Mouse (Mus musculus) embryonic facial prominence, embryonic 13.5 days (tissue): ENCODE measurements at regions not wholly inside any gene's neighbourhood (a gene's known extent, or its start where the extent isn't known, plus 50 kb on each side); places are given as distances from the start of the nearest gene placed in this dataset.
"Not testable (repeated sequence)": the region's sequence is repeated elsewhere in the genome, so short reads cannot be mapped to it uniquely, and the experiment has no call there.

Experiments
- ATAC-seq: fragments of 200-750 bp; cut with Nextera tagmentation; 2 replicates; pipeline ENCODE4 v1.8.0; 2017; ENCODE audit warnings: low read depth; ENCODE audit not compliant: insufficient number of reproducible peaks, insufficient read depth, low FRiP score, low TSS enrichment
- H3K27ac ChIP-seq: fragments of 300-500 bp; sonication (generic); 2 replicates; pipeline ENCODE4 v1.5.1; 2015; ENCODE audit warnings: moderate library complexity, mild to moderate bottlenecking, inconsistent platforms
- H3K27me3 ChIP-seq: fragments of 300-500 bp; sonication (generic); 2 replicates; pipeline ENCODE4 v1.6.1; 2015; ENCODE audit warnings: mild to moderate bottlenecking, inconsistent platforms
- H3K36me3 ChIP-seq: fragments of 300-500 bp; sonication (generic); 2 replicates; pipeline ENCODE4 v1.6.1; 2015; ENCODE audit warnings: mild to moderate bottlenecking, inconsistent platforms
- H3K4me1 ChIP-seq: fragments of 300-500 bp; sonication (generic); 2 replicates; pipeline ENCODE4 v1.6.1; 2015; ENCODE audit warnings: inconsistent platforms
- H3K4me2 ChIP-seq: fragments of 300-500 bp; sonication (generic); 2 replicates; pipeline ENCODE4 v1.6.1; 2015; ENCODE audit warnings: moderate library complexity, mild to moderate bottlenecking, inconsistent platforms
- H3K4me3 ChIP-seq: fragments of 300-500 bp; sonication (generic); 2 replicates; pipeline ENCODE4 v1.5.1; 2015; ENCODE audit warnings: mild to moderate bottlenecking, inconsistent platforms
- H3K9ac ChIP-seq: fragments of 300-500 bp; sonication (generic); 2 replicates; pipeline ENCODE4 v1.6.1; 2015; ENCODE audit warnings: mild to moderate bottlenecking, inconsistent platforms
- H3K9me3 ChIP-seq: fragments of 300-500 bp; sonication (generic); 2 replicates; pipeline ENCODE4 v1.6.1; 2016; ENCODE audit warnings: inconsistent platforms
- whole genome bisulfite sequencing: fragments of 180-500 bp; shearing (Covaris S2); methylation state at CpG from one replicate; pipeline ENCODE4 v1.1.7; 2015; ENCODE audit warnings: mixed read lengths; 5-methylcytosine and 5-hydroxymethylcytosine counted together

DNA sequence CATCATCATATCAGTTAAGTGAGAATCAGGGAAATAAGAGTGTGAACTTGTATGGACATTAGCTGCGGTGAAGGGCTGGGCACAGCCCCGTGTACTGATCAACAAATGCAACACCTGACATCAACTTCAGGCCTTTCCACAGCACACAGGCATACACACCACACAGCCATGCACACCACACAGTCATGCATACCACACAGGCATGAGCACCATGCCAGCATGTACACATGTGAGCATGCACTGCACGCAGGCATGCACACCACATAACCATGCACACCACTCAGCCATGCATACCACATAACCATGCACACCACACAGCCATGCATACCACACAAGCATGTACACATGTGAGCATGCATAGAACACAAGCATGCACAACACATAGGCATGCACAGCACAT lies 325.0 kb downstream of the Ajap1 start:
- ATAC-seq, result 0 out of 2 replicates have a peak, but pooled peaks have one; percentile 52
- H3K4me3 ChIP-seq, result no peak overlapping the region
- no peak overlapping the region for H3K27ac ChIP-seq
- no peak overlapping the region for H3K4me2 ChIP-seq
- no peaks in the 10 kb centered on the region for H3K4me1 ChIP-seq
- H3K9ac ChIP-seq, result no peak overlapping the region
- H3K27me3 ChIP-seq, result no peaks in the 10 kb centered on the region
- no peaks in the 10 kb centered on the region for H3K36me3 ChIP-seq
- no peaks in the 10 kb centered on the region for H3K9me3 ChIP-seq
- 94% methylated on average over 3 of the region's 3 CpGs for WGBS

DNA sequence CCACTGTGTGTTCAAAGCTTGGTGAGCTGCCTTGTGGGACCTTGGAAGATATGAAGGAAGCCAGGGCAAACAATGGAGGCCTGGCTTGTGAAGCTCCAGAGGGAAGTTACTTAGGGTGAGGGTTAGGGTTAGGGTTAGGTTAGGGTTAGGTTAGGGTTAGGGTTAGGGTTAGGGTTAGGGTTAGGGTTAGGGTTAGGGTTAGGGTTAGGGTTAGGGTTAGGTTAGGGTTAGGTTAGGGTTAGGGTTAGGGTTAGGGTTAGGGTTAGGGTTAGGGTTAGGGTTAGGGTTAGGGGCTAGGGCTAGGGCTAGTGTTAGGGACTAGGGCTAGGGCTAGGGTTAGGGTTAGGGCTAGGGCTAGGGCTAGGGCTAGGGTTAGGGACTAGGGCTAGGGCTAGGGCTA lies 329.7 kb downstream of the Ajap1 start:
- H3K9me3 ChIP-seq, H3K4me3 ChIP-seq, H3K4me2 ChIP-seq, ATAC-seq, H3K9ac ChIP-seq, H3K27me3 ChIP-seq, H3K4me1 ChIP-seq, H3K27ac ChIP-seq, H3K36me3 ChIP-seq: not testable (repeated sequence)

DNA sequence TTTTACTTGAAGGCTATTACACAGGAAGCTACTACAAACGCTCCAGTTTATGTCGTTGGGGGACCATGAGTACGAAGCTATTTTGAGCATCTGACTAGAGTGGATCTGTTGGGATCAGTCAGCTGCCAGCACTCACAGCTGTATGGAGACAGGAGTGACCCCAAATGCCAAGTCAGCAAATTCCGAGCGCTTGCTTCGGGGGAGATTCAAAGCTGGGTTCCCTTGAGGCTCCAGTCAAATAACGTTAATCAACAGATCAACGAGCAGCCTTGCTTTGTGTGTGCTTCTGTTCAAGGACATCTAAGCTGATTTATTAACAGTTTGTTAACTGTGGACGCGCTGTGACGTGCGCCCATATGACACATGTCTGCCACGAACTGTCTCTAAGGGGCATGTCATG lies 349.5 kb downstream of the Ajap1 start:
- Histone ChIP-seq H3K4me2 (no peak overlapping the region), H3K36me3 (no peaks in the 10 kb centered on the region), H3K9me3 (no peaks in the 10 kb centered on the region), H3K9ac (no peak overlapping the region), H3K27ac (no peak overlapping the region), H3K4me1 (no peaks in the 10 kb centered on the region), H3K4me3 (no peak overlapping the region), H3K27me3 (no peaks in the 10 kb centered on the region)
- 81% methylated on average over 13 of the region's 13 CpGs for WGBS
- no peak for ATAC-seq

DNA sequence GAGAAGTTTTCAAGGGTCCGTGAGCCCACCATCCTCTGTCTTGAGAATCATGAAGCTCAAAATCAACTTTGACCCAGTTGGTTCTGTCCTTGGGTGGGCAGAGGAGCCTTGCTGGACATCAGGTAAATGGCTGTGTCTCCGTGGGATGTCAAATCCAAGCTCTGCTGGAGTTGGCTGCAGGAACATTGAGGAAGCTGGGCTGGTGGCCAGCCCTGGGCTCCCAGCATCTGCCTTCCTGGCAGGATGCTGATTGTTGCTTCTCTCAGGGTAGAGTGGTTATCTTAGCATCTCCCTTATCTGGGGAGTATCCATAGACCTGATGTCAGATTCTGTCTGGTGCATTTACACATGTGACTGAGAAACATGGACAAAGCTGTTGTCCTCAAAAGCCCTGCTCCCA lies 353.3 kb downstream of the Ajap1 start:
- no peaks in the 10 kb centered on the region for H3K4me1 ChIP-seq
- no peak overlapping the region for H3K4me2 ChIP-seq
- no peaks in the 10 kb centered on the region for H3K36me3 ChIP-seq
- 86% methylated on average over 2 of the region's 2 CpGs for WGBS
- H3K4me3 ChIP-seq, result no peak overlapping the region
- no peak overlapping the region for H3K9ac ChIP-seq
- no peak overlapping the region for H3K27ac ChIP-seq
- no peaks in the 10 kb centered on the region for H3K9me3 ChIP-seq
- H3K27me3 ChIP-seq, result no peaks in the 10 kb centered on the region
- ATAC-seq, result no peak

DNA sequence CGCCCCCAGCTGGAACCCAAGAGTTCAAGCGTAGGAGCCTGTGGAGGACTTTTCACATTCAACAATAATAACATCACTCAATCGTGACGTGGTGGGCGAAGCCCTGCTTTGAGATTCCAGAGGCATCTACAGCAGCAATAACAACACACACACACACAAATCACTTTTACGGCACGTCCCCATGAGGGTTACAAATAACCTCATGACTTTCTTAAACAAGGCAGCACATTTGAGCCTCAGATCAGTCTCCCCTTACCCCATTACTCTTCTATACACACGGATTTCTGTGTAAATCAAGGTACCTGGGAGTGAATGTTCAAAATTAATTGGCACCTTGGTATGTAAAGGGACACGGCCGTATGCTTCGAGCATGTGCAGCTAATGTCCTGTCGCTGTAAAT lies 354.4 kb downstream of the Ajap1 start:
- Histone ChIP-seq H3K27me3 (no peaks in the 10 kb centered on the region), H3K4me3 (no peak overlapping the region), H3K4me2 (no peak overlapping the region), H3K4me1 (no peaks in the 10 kb centered on the region), H3K9ac (no peak overlapping the region), H3K27ac (no peak overlapping the region), H3K9me3 (no peaks in the 10 kb centered on the region), H3K36me3 (no peaks in the 10 kb centered on the region)
- 94% methylated on average over 12 of the region's 12 CpGs for WGBS
- no peak for ATAC-seq

DNA sequence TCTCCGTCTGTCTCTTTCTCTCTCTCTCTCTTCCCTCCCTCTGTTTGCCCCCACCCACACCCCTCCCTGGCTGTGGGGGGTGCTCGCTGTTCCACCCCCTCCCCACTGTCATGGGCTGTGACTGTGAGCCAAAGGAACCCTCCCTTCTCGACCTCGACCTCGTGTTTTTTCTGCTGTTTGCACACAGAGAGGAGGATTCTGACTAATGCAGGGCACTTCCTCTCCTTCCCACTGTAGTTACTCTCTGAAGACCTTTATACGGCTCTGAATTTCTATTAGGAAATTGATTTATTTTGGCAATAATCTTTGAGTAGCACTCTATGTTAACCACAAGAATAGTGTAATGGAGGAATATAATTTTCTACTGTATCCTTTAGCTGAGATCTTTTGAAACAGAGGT lies 362.1 kb downstream of the Ajap1 start:
- Histone ChIP-seq H3K4me3 (no peak overlapping the region), H3K27me3 (no peaks in the 10 kb centered on the region), H3K4me2 (no peak overlapping the region), H3K4me1 (no peaks in the 10 kb centered on the region), H3K36me3 (no peaks in the 10 kb centered on the region), H3K27ac (no peak overlapping the region), H3K9me3 (no peaks in the 10 kb centered on the region), H3K9ac (no peak overlapping the region)
- WGBS, result 53% methylated on average over 6 of the region's 6 CpGs
- ATAC-seq, result no peak

DNA sequence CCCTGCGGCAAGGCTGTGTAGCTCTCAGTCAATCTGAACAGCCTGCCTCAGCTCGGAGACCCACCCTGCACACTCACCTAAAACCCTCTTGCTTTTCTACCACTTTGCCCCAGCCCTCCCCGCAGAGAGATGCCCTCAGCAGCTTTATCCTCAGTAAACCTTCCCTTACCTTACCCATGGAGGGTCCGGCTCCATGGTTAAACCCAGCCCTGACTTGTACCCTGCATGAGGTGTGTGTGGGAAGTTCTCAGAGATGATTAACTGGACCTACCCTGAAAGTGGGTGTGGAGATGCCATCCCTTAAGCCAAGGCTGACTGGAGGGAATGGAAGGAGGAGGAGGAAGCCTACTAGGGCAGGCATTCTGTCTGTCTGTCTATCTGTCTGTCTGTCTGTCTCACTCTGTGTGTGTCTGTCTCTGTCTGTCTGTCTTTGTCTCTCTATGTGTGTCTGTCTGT lies 362.9 kb downstream of the Ajap1 start:
- WGBS, result 52% methylated on average over 4 of the region's 4 CpGs
- Histone ChIP-seq H3K4me3 (no peak overlapping the region), H3K27ac (no peak overlapping the region), H3K4me2 (no peak overlapping the region), H3K36me3 (no peaks in the 10 kb centered on the region), H3K4me1 (no peaks in the 10 kb centered on the region), H3K27me3 (no peaks in the 10 kb centered on the region), H3K9ac (no peak overlapping the region), H3K9me3 (no peaks in the 10 kb centered on the region)
- ATAC-seq, result no peak

DNA sequence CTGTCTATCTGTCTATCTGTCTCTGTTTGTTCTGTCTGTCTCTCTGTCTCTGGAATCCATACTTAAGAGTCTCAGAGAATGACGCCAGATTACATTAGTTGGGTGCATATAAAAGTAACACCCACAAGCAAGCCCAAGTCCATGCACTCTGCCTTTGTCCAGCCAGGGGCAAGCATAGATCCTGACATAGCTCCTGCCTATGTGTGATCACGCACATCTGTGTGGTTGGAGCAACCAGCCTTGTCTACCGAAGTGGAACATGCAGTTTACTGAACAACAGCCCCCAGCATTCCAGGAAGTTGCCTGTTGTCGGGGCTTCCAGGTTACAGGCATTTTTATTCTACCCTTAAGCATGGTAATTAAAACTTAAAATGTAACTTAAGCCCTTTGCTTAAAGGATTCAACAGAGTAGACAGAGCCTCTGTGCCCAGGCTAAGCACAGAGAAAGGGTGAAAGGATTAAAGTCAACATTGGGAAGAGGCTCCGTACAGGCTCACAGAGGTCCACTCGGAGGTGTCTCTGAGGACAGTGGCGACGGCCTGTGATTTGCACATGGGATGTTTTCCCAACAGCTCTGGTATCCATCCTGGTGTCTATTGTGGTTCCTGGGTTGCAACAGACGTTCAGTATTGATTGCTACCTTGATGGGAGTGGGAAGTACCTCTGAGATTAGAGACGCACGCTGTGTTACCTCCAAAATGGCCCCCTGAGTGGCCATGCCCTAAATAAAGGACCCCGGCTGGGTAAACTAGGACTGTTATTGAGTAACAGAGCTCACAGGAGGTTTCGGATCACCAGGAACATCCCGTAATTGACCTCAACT lies 363.6 kb downstream of the Ajap1 start:
- Histone ChIP-seq H3K9me3 (no peaks in the 10 kb centered on the region), H3K9ac (no peak overlapping the region), H3K4me2 (no peak overlapping the region), H3K4me1 (no peaks in the 10 kb centered on the region), H3K27me3 (no peaks in the 10 kb centered on the region), H3K27ac (no peak overlapping the region), H3K4me3 (no peak overlapping the region), H3K36me3 (no peaks in the 10 kb centered on the region)
- WGBS, result 56% methylated on average over 14 of the region's 14 CpGs
- no peak for ATAC-seq

DNA sequence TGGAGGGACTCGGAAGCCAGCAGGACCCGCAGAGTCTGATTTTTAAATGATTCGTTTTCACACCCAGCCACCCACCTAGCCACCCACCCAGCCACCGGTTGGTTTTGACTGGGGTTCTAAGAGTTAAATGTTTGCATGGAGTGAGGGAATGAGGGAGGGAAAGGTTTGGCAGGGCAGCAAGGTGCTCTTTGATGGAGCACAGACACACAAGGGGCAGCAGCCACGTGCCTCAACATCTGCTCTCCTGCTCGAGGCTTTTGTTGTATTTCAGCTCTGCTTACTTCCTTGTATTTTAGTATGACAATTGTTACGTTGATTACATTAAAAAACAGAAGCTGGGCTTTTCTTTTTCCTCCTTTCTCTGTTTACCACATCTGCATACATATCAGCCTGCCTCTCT lies 367.6 kb downstream of the Ajap1 start:
- no peak for ATAC-seq
- Histone ChIP-seq H3K9ac (no peak overlapping the region), H3K27ac (no peak overlapping the region), H3K4me1 (no peaks in the 10 kb centered on the region), H3K27me3 (no peaks in the 10 kb centered on the region), H3K4me2 (no peak overlapping the region), H3K9me3 (0 out of 2 replicates have a peak, but pooled peaks cover 4% of the 10 kb centered on the region), H3K4me3 (no peak overlapping the region), H3K36me3 (no peaks in the 10 kb centered on the region)
- 58% methylated on average over 7 of the region's 7 CpGs for WGBS

DNA sequence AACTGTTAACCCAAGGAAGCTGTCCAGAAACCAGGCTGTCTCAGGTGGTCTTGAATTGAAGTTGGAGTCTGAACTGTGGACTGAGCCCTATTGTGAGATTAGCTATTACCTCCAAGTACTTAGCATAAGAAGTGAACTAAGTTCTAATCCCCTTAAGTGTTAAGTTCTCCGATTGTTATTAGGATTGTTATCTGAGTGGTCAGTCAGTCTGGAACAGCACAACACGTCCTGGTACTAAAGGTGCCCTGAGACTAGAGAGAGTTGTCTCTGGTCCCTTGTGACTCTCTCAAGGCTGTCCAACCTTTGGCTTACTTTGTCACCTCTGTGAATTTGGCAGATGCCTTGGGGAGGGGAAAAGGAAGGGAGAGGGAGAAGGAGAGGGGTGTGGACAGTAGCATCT lies 369.0 kb downstream of the Ajap1 start:
- no peaks in the 10 kb centered on the region for H3K4me1 ChIP-seq
- no peak overlapping the region for H3K9ac ChIP-seq
- no peaks in the 10 kb centered on the region for H3K36me3 ChIP-seq
- H3K27ac ChIP-seq, result no peak overlapping the region
- H3K9me3 ChIP-seq, result 0 out of 2 replicates have a peak, but pooled peaks cover 4% of the 10 kb centered on the region
- no peak for ATAC-seq
- 68% methylated on average over 2 of the region's 2 CpGs for WGBS
- no peaks in the 10 kb centered on the region for H3K27me3 ChIP-seq
- H3K4me2 ChIP-seq, result no peak overlapping the region
- H3K4me3 ChIP-seq, result no peak overlapping the region

DNA sequence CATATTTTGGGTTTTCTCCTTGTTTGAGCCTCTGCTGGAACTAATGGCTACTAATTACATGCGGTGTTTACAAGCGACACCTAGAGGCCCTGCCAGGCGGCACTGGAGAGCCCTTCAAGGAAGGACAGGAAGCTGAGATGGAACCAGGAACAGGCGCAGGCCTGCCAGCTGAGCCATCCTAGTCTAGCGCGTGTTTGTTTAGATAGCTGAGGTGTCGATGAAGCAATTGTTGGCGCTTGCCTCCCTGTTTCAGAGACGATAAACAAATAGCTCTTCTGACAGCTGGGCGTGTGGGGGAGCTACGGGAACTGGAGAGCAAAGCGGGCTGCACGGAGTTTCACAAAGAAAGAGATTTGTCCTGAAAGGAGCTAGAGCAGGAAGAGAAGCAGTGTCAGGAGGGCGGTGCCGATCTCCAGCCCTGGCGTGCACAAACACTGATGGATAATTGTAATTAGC lies 372.3 kb downstream of the Ajap1 start:
- no peaks in the 10 kb centered on the region for H3K36me3 ChIP-seq
- no peak overlapping the region for H3K4me2 ChIP-seq
- H3K9ac ChIP-seq, result no peak overlapping the region
- H3K4me3 ChIP-seq, result no peak overlapping the region
- 76% methylated on average over 16 of the region's 16 CpGs for WGBS
- no peaks in the 10 kb centered on the region for H3K27me3 ChIP-seq
- H3K9me3 ChIP-seq, result 0 out of 2 replicates have a peak, but pooled peaks cover 4% of the 10 kb centered on the region
- no peaks in the 10 kb centered on the region for H3K4me1 ChIP-seq
- ATAC-seq, result no peak
- no peak overlapping the region for H3K27ac ChIP-seq

DNA sequence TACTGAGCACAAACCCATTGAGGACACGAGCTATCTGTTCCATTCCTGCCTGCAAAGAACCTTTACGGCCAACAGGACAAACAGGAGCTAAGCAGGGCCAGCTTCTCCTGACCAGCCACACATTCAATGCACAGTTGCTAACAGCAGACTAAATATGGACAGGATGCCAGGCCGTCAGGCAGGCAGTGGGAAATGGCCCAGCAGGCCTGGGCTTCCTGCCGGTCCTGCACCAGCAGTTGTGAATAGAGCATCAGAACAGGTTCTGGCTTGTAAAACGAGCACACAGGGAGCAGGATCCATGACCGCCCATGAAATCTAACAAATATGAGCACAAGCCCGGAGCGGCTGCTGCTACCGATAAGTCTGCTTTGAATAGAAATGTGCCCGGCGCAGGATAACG lies 384.0 kb downstream of the Ajap1 start:
- Histone ChIP-seq H3K4me3 (no peak overlapping the region), H3K9me3 (no peaks in the 10 kb centered on the region), H3K27ac (no peak overlapping the region), H3K9ac (no peak overlapping the region), H3K36me3 (no peaks in the 10 kb centered on the region), H3K27me3 (no peaks in the 10 kb centered on the region), H3K4me2 (no peak overlapping the region), H3K4me1 (no peaks in the 10 kb centered on the region)
- WGBS, result 63% methylated on average over 12 of the region's 12 CpGs
- ATAC-seq, result no peak
